Mouse (Mus musculus): ENCODE measurements around the gene Htra3.

DNA sequence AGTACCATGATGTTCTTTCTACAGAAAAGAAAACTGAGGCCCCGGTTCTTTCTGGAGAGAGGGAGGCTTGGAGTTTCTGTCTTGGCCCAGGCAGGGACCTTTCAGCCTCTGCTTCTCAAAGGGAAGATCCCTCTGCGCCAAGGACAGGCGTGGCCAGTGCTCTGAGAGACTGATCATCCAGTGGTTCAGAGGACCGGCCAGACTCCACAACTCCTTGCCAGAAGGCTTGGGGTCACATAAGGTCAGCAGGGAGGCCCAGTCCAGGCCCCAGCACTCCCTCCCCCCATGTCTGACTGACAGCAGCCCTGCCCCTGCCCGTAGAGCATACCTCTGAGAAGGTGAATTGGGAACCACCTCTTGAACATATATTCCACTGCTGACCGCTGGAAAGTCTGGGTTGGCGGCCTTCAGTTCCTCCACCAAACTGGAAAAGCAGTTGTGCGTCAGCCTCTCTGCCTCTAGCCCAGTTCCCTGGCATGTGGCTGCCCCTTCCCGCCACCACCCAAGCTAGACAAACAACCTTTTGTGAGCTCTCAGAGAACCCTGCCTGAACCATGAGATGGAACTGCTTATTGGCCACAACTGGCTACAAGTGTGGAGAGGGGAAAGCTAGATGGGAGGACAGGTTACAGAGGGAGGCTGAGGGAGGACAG is 25.7 kb downstream of the Htra3 start:
- TF ChIP-seq CTCF (IDR thresholded peaks at IDR 0.05; ENCODE audit: extremely low read depth, insufficient read depth, low read length) (no peak), POLR2A (IDR thresholded peaks at IDR 0.05; ENCODE audit: extremely low read depth, insufficient read depth, low read length) (no peak)
